Mouse (Mus musculus) layer of hippocampus, adult 11-12 months (tissue): Measurements from ENCODE around the gene Mrrf.

ENCODE experiments used
- DNase-seq: peaks from one replicate; pipeline ENCODE4 v3.0.0; 2022; ENCODE audit warnings: low spot score

The Mrrf gene

DNA sequence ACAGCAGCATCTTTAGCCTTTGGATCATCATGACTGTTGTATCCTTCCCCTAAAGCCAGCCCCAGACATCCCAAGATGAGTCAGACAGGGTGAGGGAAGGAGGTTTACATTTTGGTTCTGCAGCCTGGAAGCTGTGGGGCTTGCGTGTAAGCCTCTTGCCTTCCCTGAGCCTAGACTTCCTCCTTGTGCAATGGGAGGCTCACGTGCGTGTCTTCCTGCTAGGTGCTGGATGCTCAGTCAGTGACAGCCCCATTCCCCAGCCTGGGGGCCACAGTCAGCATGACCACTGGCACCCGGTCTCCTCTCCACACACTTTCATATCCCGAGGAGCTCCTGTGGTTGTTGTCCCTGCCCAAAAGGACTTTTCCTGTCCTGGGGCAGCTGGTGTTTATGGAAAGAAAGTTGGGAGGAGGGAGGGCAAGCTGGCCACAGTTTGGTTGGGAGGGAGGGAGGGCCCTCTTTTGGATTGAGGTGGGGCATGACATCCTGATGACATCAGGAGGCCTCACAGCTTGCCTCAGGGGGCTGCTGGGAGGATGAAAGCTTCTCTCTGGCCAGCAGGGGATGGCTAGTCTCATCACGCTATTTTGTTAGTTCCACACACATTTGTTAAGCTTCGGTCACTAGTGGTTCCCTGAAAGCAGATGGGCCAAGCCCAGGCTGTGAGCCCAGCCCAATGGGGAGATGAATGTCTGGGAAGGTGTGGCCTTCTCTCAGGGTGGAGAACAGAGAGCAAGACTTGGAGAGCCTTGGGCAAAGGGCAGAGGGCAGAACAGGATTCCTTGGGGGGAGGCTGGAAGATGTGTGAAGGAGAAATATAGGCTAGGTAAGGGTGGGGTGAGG, 98.6 kb downstream of the Mrrf start:
- no peak for DNase-seq

DNA sequence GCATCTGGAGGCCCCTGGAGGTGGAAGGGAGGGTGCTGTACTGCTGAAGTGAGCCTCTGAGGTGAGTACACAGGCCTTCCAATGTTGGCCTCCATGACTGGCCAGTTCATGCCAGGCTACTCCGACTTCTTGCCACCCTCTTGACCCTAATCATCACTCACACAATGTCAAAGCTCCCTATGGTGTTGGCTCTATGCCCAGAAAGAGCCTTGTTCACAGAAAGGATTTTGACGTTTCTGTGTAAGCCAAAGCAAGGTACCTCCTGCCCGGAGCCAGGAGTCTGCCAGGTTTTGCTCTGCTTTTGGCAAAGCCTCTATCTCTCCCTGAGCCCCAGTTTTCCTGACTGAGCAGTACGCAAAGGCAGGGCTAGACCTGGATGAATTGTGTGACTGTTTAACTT, 99.7 kb downstream of the Mrrf start:
- DNase-seq: no peak

DNA sequence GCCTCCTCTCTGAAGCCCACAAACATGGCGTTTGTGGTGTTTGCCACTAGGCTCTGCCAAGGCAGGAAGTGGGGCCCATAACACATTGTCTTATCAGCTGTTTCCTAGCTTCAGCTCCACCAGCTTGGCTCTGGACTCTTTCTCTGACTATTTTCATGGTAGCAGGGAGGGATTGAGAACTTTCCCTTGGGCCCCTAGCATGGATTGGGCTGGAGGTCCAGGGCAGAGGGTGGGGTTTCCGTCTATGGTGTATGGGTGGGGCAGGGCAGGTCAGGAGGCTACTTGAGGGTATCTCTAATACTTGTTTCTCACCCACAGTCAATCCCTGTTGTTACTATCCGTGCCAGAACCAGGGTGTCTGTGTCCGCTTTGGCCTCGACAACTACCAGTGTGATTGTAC, 100.7 kb downstream of the Mrrf start:
- DNase-seq: no peak

DNA sequence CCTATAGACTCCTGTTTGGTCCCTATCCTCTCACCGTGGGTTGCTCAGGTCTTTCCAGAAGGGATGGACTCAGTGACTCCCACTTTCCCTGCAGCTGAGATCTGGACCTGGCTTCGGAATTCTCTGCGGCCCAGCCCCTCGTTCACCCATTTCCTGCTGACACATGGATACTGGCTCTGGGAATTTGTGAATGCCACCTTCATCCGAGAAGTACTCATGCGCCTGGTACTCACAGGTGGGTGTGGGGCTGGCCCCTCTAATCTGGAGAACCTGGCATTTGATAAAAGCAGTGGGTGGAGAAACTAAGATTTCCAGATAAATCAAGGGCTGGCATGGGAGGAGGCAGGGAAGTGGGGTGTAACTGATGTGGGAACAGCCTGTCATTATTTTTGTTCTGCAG, 101.4 kb downstream of the Mrrf start:
- no peak for DNase-seq

DNA sequence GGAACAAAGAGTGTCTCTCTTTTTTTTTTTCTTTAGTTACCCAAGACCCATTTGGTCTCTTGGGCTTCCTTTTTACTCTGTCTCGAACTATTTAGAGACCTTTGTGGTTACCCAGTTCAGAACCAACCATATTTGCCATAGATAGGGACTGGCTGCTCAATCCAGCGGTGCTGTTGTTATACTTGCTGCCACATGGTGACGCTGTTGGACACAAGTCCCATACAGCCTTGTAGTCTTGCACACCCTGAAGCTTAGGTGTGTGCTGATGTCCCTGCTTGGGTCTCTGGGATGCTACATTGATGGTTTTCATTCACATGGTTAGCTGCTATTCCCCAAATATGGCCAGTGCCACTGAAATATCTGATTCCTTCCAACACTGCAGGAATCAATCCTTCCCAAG, 102.3 kb downstream of the Mrrf start:
- no peak for DNase-seq

DNA sequence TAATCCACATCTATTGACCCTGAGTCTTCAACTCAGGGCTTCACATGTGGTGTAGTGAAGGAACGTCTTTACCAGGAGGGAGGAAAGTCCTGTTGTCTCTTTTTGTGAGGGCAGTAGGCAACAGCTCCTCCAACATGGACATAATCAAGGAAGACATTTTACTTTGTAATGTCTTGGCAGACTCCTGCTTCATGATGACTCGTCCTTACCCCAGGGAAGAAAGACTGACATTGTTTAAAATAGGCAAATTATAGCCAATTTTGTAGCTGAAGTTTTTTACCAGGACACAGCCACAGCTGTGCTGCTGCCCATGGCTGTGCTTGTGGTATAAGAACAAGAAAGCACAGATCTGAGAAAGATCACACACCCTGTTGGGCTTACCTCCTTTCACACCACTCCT, 102.8 kb downstream of the Mrrf start:
- DNase-seq: no peak
